Mouse (Mus musculus) heart, adult 2 months (tissue): ENCODE measurements around the gene Ugt2b1. TPM values are rescaled to one million over a fixed set of nuclear protein-coding genes. Genes with fewer than 3 reads are reported as not detected.

Experiments used
- DNase-seq, 2 experiments: peaks; one replicate each; pipeline ENCODE4 v3.0.0; 2021
- H3K27ac ChIP-seq: fragments of 200-600 bp; 2 replicates; pipeline ENCODE4 v1.8.1; 2022
- H3K27me3 ChIP-seq: fragments of 200-500 bp; 2 replicates; pipeline ENCODE4 v1.6.1; 2012; ENCODE audit warnings: mild to moderate bottlenecking, low read length, inconsistent platforms, mixed read lengths; ENCODE audit not compliant: control insufficient read depth, insufficient read depth
- H3K36me3 ChIP-seq: fragments of 200-500 bp; 2 replicates; pipeline ENCODE4 v1.6.1; 2012; ENCODE audit warnings: low read length, inconsistent platforms; ENCODE audit not compliant: control insufficient read depth, insufficient read depth
- H3K4me1 ChIP-seq: fragments of 200-500 bp; 2 replicates; pipeline ENCODE4 v1.6.1; 2011; ENCODE audit warnings: low read length; ENCODE audit not compliant: control insufficient read depth, insufficient read depth
- H3K4me3 ChIP-seq: fragments of 200-600 bp; 2 replicates; pipeline ENCODE4 v1.8.1; 2022
- H3K79me2 ChIP-seq: fragments of 200-500 bp; replicated peaks from 2 replicates; pipeline ENCODE4 v1.6.1; 2012; ENCODE audit warnings: mild to moderate bottlenecking, inconsistent platforms, low read length, moderate library complexity, mixed read lengths; ENCODE audit not compliant: control insufficient read depth, insufficient read depth
- H3K9ac ChIP-seq: fragments of 200-500 bp; 2 replicates; pipeline ENCODE4 v1.6.1; 2012; ENCODE audit warnings: low read depth, mild to moderate bottlenecking, control low read depth, inconsistent platforms, low read length, mixed read lengths
- CTCF ChIP-seq: fragments of 200-600 bp; IDR thresholded peaks from 2 replicates; pipeline ENCODE4 v1.8.1; 2022; ENCODE audit warnings: antibody characterized with exemption, mild to moderate bottlenecking, moderate library complexity
- EP300 ChIP-seq: fragments of 200-500 bp; IDR thresholded peaks from 2 replicates; pipeline ENCODE4 v1.6.1; 2011; ENCODE audit warnings: low read depth, low read length, control low read depth; ENCODE audit not compliant: insufficient read depth
- POLR2A ChIP-seq: fragments of 200-500 bp; IDR thresholded peaks from 2 replicates; pipeline ENCODE4 v1.6.1; 2011; ENCODE audit warnings: mild to moderate bottlenecking, low read depth, low read length, control low read depth; ENCODE audit not compliant: insufficient read depth
- WGBS: fragments of 180-500 bp; shearing (Covaris S2); methylation state at CpG from one replicate; pipeline ENCODE4 v1.1.7; 2018; 5-methylcytosine and 5-hydroxymethylcytosine counted together
- intact Hi-C: fragments of 180-260 bp; cut with DNase I; formaldehyde crosslinking; loops from one replicate; pipeline ENCODE4 v1.15.1; 2025
- polyA plus RNA-seq: library from polyadenylated mRNA; depleted of rRNA; stranded (reverse); fragments of >200 nt; gene quantifications from 2 replicates; pipeline ENCODE4 v1.2.3, GENCODE M21; 2012; rRNA removed
- total RNA-seq, 2 experiments: library from RNA; stranded (reverse); gene quantifications; 2 replicates each; pipeline ENCODE4 v1.2.3; 2021

Gene Ugt2b1
- total and polyA plus RNA-seq, 3 experiments, result not detected

GRCm38 (mm10) chr5:86887081-86887480 lies 39.2 kb downstream of the Ugt2b1 start:
- H3K27me3 ChIP-seq, result no peaks in the 10 kb centered on the region
- no peak overlapping the region for H3K27ac ChIP-seq
- no peaks in the 10 kb centered on the region for H3K79me2 ChIP-seq
- TF ChIP-seq EP300 (no peak), POLR2A (no peak), CTCF (no peak)
- WGBS, result 87% methylated on average over 1 of the region's 1 CpGs
- no peak overlapping the region for H3K9ac ChIP-seq
- H3K36me3 ChIP-seq, result no peaks in the 10 kb centered on the region
- H3K4me1 ChIP-seq, result no peaks in the 10 kb centered on the region
- DNase-seq, result no peak
- intact Hi-C loops, result loop anchor here (5.0 kb wide), 1 partner anchor 255 kb away; the partner anchor contains the start of gene Ugt2b5
- no peak overlapping the region for H3K4me3 ChIP-seq

- Histone ChIP-seq H3K9ac (no peak overlapping the region), H3K4me1 (no peaks in the 10 kb centered on the region), H3K27ac (no peak overlapping the region), H3K4me3 (no peak overlapping the region), H3K36me3 (no peaks in the 10 kb centered on the region), H3K79me2 (no peaks in the 10 kb centered on the region), H3K27me3 (no peaks in the 10 kb centered on the region)
- 36% methylated on average over 3 of the region's 3 CpGs for WGBS
- no peak for TF ChIP-seq POLR2A
- TF ChIP-seq CTCF, result peak; percentile 45
- DNase-seq, result no peak
- intact Hi-C loops, result loop anchor here (5.0 kb wide), 1 partner anchor 256 kb away; the partner anchor contains the start of gene Ugt2b5
Measured at GRCm38 (mm10) chr5:86886620-86887019, 39.7 kb downstream of the Ugt2b1 start.

GRCm38 (mm10) chr5:86871877-86872276 lies 54.5 kb downstream of the Ugt2b1 start:
- Histone ChIP-seq H3K9ac (no peak overlapping the region), H3K27ac (no peak overlapping the region), H3K27me3 (no peaks in the 10 kb centered on the region), H3K4me1 (no peaks in the 10 kb centered on the region), H3K36me3 (no peaks in the 10 kb centered on the region), H3K4me3 (no peak overlapping the region), H3K79me2 (no peaks in the 10 kb centered on the region)
- intact Hi-C loops, result no loop called here
- TF ChIP-seq EP300, result no peak
- no peak for TF ChIP-seq POLR2A
- no peak for TF ChIP-seq CTCF
- DNase-seq, result no peak
- 14% methylated on average over 1 of the region's 1 CpGs for WGBS

Other genes with a start within 250 kb of the Ugt2b1 start
- gene Tmprss11e, start 180.7 kb downstream of the Ugt2b1 start, total RNA-seq, result not detected
- 0.02 TPM in 1 of 2 replicates, not detected in the other for gene Tmprss11e, start 180.7 kb downstream of the Ugt2b1 start, polyA plus RNA-seq
- gene Ythdc1, start 122.3 kb downstream of the Ugt2b1 start, total RNA-seq, result 10 to 100 TPM; 28.1 to 30.3 TPM
- 11.7 and 19.2 TPM in 2 replicates for gene Ythdc1, start 122.3 kb downstream of the Ugt2b1 start, polyA plus RNA-seq
- gene Ugt2b34, start 19.6 kb downstream of the Ugt2b1 start, total RNA-seq, result not detected
- 0.09 and 0.14 TPM in 2 replicates for gene Ugt2b34, start 19.6 kb downstream of the Ugt2b1 start, polyA plus RNA-seq
- not detected for gene Ugt2b35, start 74.3 kb upstream of the Ugt2b1 start, total RNA-seq
- gene Ugt2b35, start 74.3 kb upstream of the Ugt2b1 start, polyA plus RNA-seq, result not detected in 2 replicates
- not detected for gene Ugt2b36, start 166.0 kb upstream of the Ugt2b1 start, total RNA-seq
- 0.20 TPM in 1 of 2 replicates, not detected in the other for gene Ugt2b36, start 166.0 kb upstream of the Ugt2b1 start, polyA plus RNA-seq
- gene Ugt2b5, start 213.8 kb upstream of the Ugt2b1 start, total RNA-seq, result not detected
- gene Ugt2b5, start 213.8 kb upstream of the Ugt2b1 start, polyA plus RNA-seq, result 0.18 TPM in 1 of 2 replicates, not detected in the other